Mouse (Mus musculus): Measurements from ENCODE around the gene Rnase4. TPM values are rescaled to one million over a fixed set of nuclear protein-coding genes. Genes with fewer than 3 reads are reported as not detected.

The Rnase4 gene
- polyA plus RNA-seq, 1 experiment, result 650 TPM

- DNase-seq, result no peak
- Histone ChIP-seq H3K4me1 (ENCODE audit: control insufficient read depth, insufficient read depth, low read length) (no peaks in the 10 kb centered on the region), H3K4me3 (replicated peaks; ENCODE audit: extremely low read depth, low read depth, low read length) (no peak overlapping the region)
- no peak for TF ChIP-seq CTCF (IDR thresholded peaks at IDR 0.05; ENCODE audit: insufficient read depth, low read length)
- TF ChIP-seq POLR2A (IDR thresholded peaks at IDR 0.05; ENCODE audit: borderline replicate concordance, extremely low read depth, low read depth, low read length), result no peak
- 82% methylated on average over 4 of the region's 4 CpGs for WGBS
Measured at GRCm38 (mm10) chr14:51132372-51132771, 41.5 kb downstream of the Rnase4 start.

GRCm38 (mm10) chr14:51140342-51140741, 49.5 kb downstream of the Rnase4 start:
- 43% methylated on average over 2 of the region's 2 CpGs for WGBS
- Histone ChIP-seq H3K4me1 (ENCODE audit: control insufficient read depth, insufficient read depth, low read length) (no peaks in the 10 kb centered on the region; the same call in 1 of the 2 replicates), H3K4me3 (replicated peaks; ENCODE audit: extremely low read depth, low read depth, low read length) (no peak overlapping the region)
- TF ChIP-seq POLR2A (IDR thresholded peaks at IDR 0.05; ENCODE audit: borderline replicate concordance, extremely low read depth, low read depth, low read length) (no peak), CTCF (IDR thresholded peaks at IDR 0.05; ENCODE audit: insufficient read depth, low read length) (no peak)
- no peak for DNase-seq

- Histone ChIP-seq H3K4me3 (replicated peaks; ENCODE audit: extremely low read depth, low read depth, low read length) (no peak overlapping the region), H3K4me1 (ENCODE audit: control insufficient read depth, insufficient read depth, low read length) (no peaks in the 10 kb centered on the region; the same call in 1 of the 2 replicates)
- 84% methylated on average over 4 of the region's 4 CpGs for WGBS
- TF ChIP-seq POLR2A (IDR thresholded peaks at IDR 0.05; ENCODE audit: borderline replicate concordance, extremely low read depth, low read depth, low read length) (no peak), CTCF (IDR thresholded peaks at IDR 0.05; ENCODE audit: insufficient read depth, low read length) (no peak)
- DNase-seq, result no peak
Measured at GRCm38 (mm10) chr14:51142119-51142518, 51.2 kb downstream of the Rnase4 start.

- WGBS, result 76% methylated on average over 3 of the region's 3 CpGs
Measured at GRCm38 (mm10) chr14:51142568-51142967, 51.7 kb downstream of the Rnase4 start.

GRCm38 (mm10) chr14:51143287-51143686, 52.4 kb downstream of the Rnase4 start:
- no peaks in the 10 kb centered on the region; the same call in 1 of the 2 replicates for H3K4me1 ChIP-seq (ENCODE audit: control insufficient read depth, insufficient read depth, low read length)
- 42% methylated on average over 4 of the region's 4 CpGs for WGBS
- DNase-seq, result no peak
- H3K4me3 ChIP-seq (replicated peaks; ENCODE audit: extremely low read depth, low read depth, low read length), result no peak overlapping the region
- TF ChIP-seq POLR2A (IDR thresholded peaks at IDR 0.05; ENCODE audit: borderline replicate concordance, extremely low read depth, low read depth, low read length) (no peak), CTCF (IDR thresholded peaks at IDR 0.05; ENCODE audit: insufficient read depth, low read length) (no peak)

More at GRCm38 (mm10) chr14:51142568-51142967, 51.7 kb downstream of the Rnase4 start:
- no peak overlapping the region for H3K4me3 ChIP-seq (replicated peaks; ENCODE audit: extremely low read depth, low read depth, low read length)
- DNase-seq, result no peak
- TF ChIP-seq POLR2A (IDR thresholded peaks at IDR 0.05; ENCODE audit: borderline replicate concordance, extremely low read depth, low read depth, low read length) (no peak), CTCF (IDR thresholded peaks at IDR 0.05; ENCODE audit: insufficient read depth, low read length) (no peak)
- H3K4me1 ChIP-seq (ENCODE audit: control insufficient read depth, insufficient read depth, low read length), result no peaks in the 10 kb centered on the region; the same call in 1 of the 2 replicates

GRCm38 (mm10) chr14:51143937-51144336, 53.1 kb downstream of the Rnase4 start:
- H3K4me3 ChIP-seq (replicated peaks; ENCODE audit: extremely low read depth, low read depth, low read length), result no peak overlapping the region
- WGBS, result 56% methylated on average over 2 of the region's 2 CpGs
- TF ChIP-seq CTCF (IDR thresholded peaks at IDR 0.05; ENCODE audit: insufficient read depth, low read length) (no peak), POLR2A (IDR thresholded peaks at IDR 0.05; ENCODE audit: borderline replicate concordance, extremely low read depth, low read depth, low read length) (no peak)
- no peak for DNase-seq
- no peaks in the 10 kb centered on the region; the same call in 1 of the 2 replicates for H3K4me1 ChIP-seq (ENCODE audit: control insufficient read depth, insufficient read depth, low read length)

GRCm38 (mm10) chr14:51144451-51144850, 53.6 kb downstream of the Rnase4 start:
- no peaks in the 10 kb centered on the region; the same call in 1 of the 2 replicates for H3K4me1 ChIP-seq (ENCODE audit: control insufficient read depth, insufficient read depth, low read length)
- TF ChIP-seq CTCF (IDR thresholded peaks at IDR 0.05; ENCODE audit: insufficient read depth, low read length) (no peak), POLR2A (IDR thresholded peaks at IDR 0.05; ENCODE audit: borderline replicate concordance, extremely low read depth, low read depth, low read length) (no peak)
- WGBS, result 96% methylated on average over 4 of the region's 4 CpGs
- DNase-seq, result no peak
- no peak overlapping the region for H3K4me3 ChIP-seq (replicated peaks; ENCODE audit: extremely low read depth, low read depth, low read length)

- 71% methylated on average over 6 of the region's 6 CpGs for WGBS
- TF ChIP-seq POLR2A (IDR thresholded peaks at IDR 0.05; ENCODE audit: borderline replicate concordance, extremely low read depth, low read depth, low read length), result no peak
- no peak for TF ChIP-seq CTCF (IDR thresholded peaks at IDR 0.05; ENCODE audit: insufficient read depth, low read length)
- H3K4me3 ChIP-seq (replicated peaks; ENCODE audit: extremely low read depth, low read depth, low read length), result no peak overlapping the region
- DNase-seq, result no peak
- no peaks in the 10 kb centered on the region; the same call in 1 of the 2 replicates for H3K4me1 ChIP-seq (ENCODE audit: control insufficient read depth, insufficient read depth, low read length)
Measured at GRCm38 (mm10) chr14:51145521-51145920, 54.6 kb downstream of the Rnase4 start.

- Histone ChIP-seq H3K4me3 (replicated peaks; ENCODE audit: extremely low read depth, low read depth, low read length) (no peak within 1 kb of the TSS), H3K4me1 (ENCODE audit: control insufficient read depth, insufficient read depth, low read length) (no peaks in the 10 kb centered on the region; the same call in 1 of the 2 replicates)
- TF ChIP-seq POLR2A (IDR thresholded peaks at IDR 0.05; ENCODE audit: borderline replicate concordance, extremely low read depth, low read depth, low read length), result no peak
- no peak for TF ChIP-seq CTCF (IDR thresholded peaks at IDR 0.05; ENCODE audit: insufficient read depth, low read length)
- WGBS, result 58% methylated on average over 2 of the region's 2 CpGs
- DNase-seq, result no peak
Measured at GRCm38 (mm10) chr14:51146685-51147084, 55.8 kb downstream of the Rnase4 start, which contains the start of gene Rnase1. Gene Rnase1, minus strand, starts transcription at chr14:51146785.

GRCm38 (mm10) chr14:51148006-51148405, 57.1 kb downstream of the Rnase4 start:
- DNase-seq, result no peak
- WGBS, result 63% methylated on average over 3 of the region's 3 CpGs
- H3K4me3 ChIP-seq (replicated peaks; ENCODE audit: extremely low read depth, low read depth, low read length), result no peak overlapping the region
- no peaks in the 10 kb centered on the region; the same call in 1 of the 2 replicates for H3K4me1 ChIP-seq (ENCODE audit: control insufficient read depth, insufficient read depth, low read length)
- TF ChIP-seq POLR2A (IDR thresholded peaks at IDR 0.05; ENCODE audit: borderline replicate concordance, extremely low read depth, low read depth, low read length), result no peak
- TF ChIP-seq CTCF (IDR thresholded peaks at IDR 0.05; ENCODE audit: insufficient read depth, low read length), result no peak
